Mouse (Mus musculus): Measurements from ENCODE around the gene Snapin.

DNA sequence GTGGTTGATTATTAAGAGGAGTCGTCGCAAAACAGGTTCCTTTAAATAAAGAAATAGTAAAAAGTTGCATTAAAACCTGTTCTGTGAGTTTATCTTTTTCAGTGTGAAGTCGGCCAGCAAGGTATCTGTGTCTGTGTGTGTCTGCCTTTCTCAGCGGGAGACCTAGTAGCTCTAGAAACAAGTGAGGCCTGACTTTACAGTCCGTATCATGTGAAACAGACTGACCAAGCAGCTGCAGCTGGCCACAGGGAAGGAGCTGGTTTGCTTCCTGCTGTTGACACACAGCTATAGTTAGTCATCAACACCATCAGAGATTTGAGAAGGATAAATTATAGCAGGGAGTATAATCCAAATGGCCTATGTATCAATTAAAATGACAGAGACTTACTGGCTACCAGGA is 40.9 kb upstream of the Snapin start:
- TF ChIP-seq POLR2A (IDR thresholded peaks at IDR 0.05; ENCODE audit: control insufficient read depth, low read depth, low read length), result no peak
- no peak for TF ChIP-seq CTCF (IDR thresholded peaks at IDR 0.05; ENCODE audit: control insufficient read depth, insufficient read depth, insufficient replicate concordance, low read depth, low read length)

All from testis, adult 2 months (tissue).